Mouse (Mus musculus) limb, embryonic 10.5 days (tissue): ENCODE measurements around the gene Hmga1b. TPM values are rescaled to one million over a fixed set of nuclear protein-coding genes. Genes with fewer than 3 reads are reported as not detected.
"Not testable (repeated sequence)": the region's sequence is repeated elsewhere in the genome, so short reads cannot be mapped to it uniquely, and the experiment has no call there.

ENCODE experiments used
- DNase-seq: peaks from one replicate; pipeline ENCODE4 v3.0.0-alpha.2; 2017; ENCODE audit warnings: low spot score
- H3K27ac ChIP-seq: fragments of 300-500 bp; sonication (generic); 2 replicates; pipeline ENCODE4 v1.5.1; 2016; ENCODE audit warnings: mild to moderate bottlenecking
- H3K27me3 ChIP-seq: fragments of 300-500 bp; sonication (generic); 2 replicates; pipeline ENCODE4 v1.6.1; 2016; ENCODE audit warnings: low read depth, mild to moderate bottlenecking; ENCODE audit not compliant: poor library complexity, severe bottlenecking
- H3K36me3 ChIP-seq: fragments of 300-500 bp; sonication (generic); 2 replicates; pipeline ENCODE4 v1.6.1; 2016; ENCODE audit warnings: mild to moderate bottlenecking, moderate library complexity
- H3K4me1 ChIP-seq: fragments of 300-500 bp; sonication (generic); 2 replicates; pipeline ENCODE4 v1.6.1; 2016
- H3K4me3 ChIP-seq: fragments of 300-500 bp; sonication (generic); 2 replicates; pipeline ENCODE4 v1.5.1; 2016; ENCODE audit warnings: mild to moderate bottlenecking, moderate library complexity
- H3K9me3 ChIP-seq: fragments of 300-500 bp; sonication (generic); replicated peaks from 2 replicates; pipeline ENCODE4 v1.6.1; 2016; ENCODE audit warnings: mild to moderate bottlenecking
- WGBS: fragments of 180-500 bp; shearing (Covaris S2); methylation state at CpG from one replicate; pipeline ENCODE4 v1.1.7; 2016; 5-methylcytosine and 5-hydroxymethylcytosine counted together
- polyA plus RNA-seq: library from polyadenylated mRNA; unstranded; fragments of >200 nt; fragmentation: Nextera tagmentation; extraction: Ambion mirVana; gene quantifications from 2 replicates; pipeline ENCODE4 v1.2.1, GENCODE M21; 2016

The Hmga1b gene
- polyA plus RNA-seq: 9.3 and 20.0 TPM in 2 replicates

DNA sequence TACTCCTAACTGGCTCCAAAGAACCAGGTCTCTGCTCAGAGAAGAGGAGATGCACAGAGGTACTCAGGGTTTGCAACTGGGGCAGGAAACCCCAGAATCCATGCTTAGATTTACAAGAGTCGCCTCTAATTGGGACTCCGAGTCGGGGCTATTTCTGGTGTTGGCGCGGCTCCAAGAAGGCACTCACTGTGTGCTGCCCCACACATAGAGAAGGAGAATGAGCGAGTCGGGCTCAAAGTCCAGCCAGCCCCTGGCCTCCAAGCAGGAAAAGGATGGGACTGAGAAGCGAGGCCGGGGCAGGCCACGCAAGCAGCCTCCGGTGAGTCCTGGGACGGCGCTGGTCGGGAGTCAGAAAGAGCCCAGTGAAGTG is at the start of gene Hmga1b:
Hmga1b (plus strand) TSS at position 123 of the 370 bp plus-strand sequence.
- 20% methylated on average over 14 of the region's 14 CpGs for WGBS
- not testable (repeated sequence) for DNase-seq

DNA sequence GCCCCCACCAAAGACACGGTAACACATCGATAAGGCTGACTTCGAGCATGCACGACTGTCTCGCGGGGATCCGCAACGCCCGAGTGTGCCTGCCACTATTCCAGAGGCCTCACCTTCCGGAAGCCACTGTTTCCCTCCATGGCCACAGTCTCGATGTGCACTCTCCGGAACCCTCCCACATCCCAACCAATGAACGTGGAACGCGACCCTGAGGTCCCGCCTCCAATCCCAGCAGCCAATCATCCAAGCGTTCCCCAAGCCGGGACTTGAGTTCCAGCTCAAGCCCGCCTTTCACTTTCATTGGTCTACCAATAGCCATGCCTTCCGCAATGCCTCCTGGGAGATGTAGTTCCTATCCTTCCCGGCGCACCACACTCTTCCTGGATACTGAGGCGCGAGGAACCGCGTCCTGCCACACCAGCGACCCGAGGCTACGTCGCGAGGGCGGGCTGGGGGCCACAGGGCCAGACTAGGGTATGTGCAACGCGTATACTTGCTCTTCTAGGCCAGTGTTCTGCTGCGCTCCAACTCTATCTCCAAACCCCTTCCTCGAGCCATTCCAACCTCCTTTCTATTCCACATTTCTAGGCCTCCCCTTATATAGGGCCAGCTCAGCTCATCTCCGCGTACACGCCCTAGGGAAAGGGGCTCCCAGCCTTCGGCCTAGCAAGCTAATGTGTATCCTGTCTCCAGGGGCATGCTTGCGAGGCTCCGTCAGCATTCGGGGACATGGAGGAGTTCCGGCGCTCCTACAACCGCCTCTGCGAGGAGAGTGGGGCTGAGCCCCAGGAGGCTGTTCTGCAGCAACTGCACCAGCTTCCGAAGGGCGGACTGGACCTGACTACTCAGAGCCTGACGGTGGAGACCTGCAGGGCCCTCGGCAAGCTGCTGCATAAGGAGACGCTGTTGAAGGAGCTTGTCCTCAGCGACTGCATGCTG is 48.7 kb upstream of the Hmga1b start, which contains the start of the genes Cenpx and Lrrc45:
Cenpx (minus strand) TSS at position 159 of the 939 bp plus-strand sequence.
Lrrc45 (plus strand) TSS at position 346 of the 939 bp plus-strand sequence.
- WGBS: 4% methylated on average over 53 of the region's 53 CpGs
- peak within 1 kb of the TSS; percentile 81 for H3K27ac ChIP-seq
- peaks cover 63% of the 10 kb centered on the region for H3K4me1 ChIP-seq
- no peaks in the 10 kb centered on the region for H3K9me3 ChIP-seq
- H3K36me3 ChIP-seq: peaks cover 67% of the 10 kb centered on the region
- H3K4me3 ChIP-seq: peak within 1 kb of the TSS; percentile 70
- no peaks in the 10 kb centered on the region for H3K27me3 ChIP-seq
- DNase-seq: peak; percentile 92

More for the DNA sequence above, at the start of gene Hmga1b:
- not testable (repeated sequence) for H3K4me1 ChIP-seq, H3K36me3 ChIP-seq, H3K4me3 ChIP-seq, H3K9me3 ChIP-seq
- peak within 1 kb of the TSS; percentile 9; the same call in 1 of the 2 replicates for H3K27ac ChIP-seq
- H3K27me3 ChIP-seq: peaks cover 32% of the 10 kb centered on the region

DNA sequence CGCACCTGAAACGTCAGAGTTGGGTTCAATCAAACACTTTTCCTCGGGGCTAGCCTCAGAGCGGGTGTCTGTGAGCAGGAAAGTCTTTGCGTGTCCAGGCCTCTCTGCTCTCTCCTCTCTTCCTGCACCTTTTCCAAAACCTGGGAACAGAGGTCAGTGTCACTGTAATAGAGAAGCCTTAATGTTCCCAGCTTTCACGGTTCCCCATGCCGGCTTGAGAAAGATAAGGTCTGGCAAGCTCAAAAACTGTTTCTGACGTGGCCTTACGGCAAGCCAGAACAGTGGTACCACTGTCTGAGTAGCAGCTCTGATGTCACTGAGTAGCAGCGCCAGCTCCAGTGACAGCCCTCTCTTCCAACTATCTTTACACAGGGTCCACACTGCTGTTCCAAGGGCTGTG is 48.0 kb upstream of the Hmga1b start:
- Histone ChIP-seq H3K36me3 (peaks cover 67% of the 10 kb centered on the region), H3K9me3 (no peaks in the 10 kb centered on the region), H3K27ac (peak overlapping the region; percentile 81), H3K4me1 (peaks cover 59% of the 10 kb centered on the region), H3K4me3 (peak overlapping the region; percentile 70), H3K27me3 (no peaks in the 10 kb centered on the region)
- WGBS: 64% methylated on average over 10 of the region's 10 CpGs
- DNase-seq: no peak

DNA sequence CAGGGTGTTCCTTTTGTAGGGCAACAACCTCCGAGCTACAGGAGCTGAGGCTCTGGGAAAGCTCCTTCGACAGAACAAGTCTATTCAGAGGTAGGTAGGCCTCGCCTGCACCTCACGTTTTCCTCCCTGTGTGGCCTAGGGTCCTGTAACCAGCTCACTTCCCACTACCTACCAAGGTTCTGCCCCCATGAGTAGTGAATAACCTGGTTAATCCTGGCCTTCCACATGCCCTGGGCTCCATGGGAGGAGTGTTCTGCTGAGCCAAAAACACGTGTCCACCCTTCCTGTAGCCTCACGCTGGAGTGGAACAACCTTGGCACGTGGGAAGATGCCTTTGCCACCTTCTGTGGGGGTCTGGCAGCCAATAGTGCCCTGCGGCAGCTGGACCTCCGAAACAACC is 47.5 kb upstream of the Hmga1b start:
- DNase-seq: no peak
- Histone ChIP-seq H3K4me1 (peaks cover 59% of the 10 kb centered on the region), H3K9me3 (no peaks in the 10 kb centered on the region), H3K27ac (no peak overlapping the region; the same call in 1 of the 2 replicates), H3K27me3 (peaks cover 4% of the 10 kb centered on the region; the same call in 1 of the 2 replicates), H3K4me3 (peak overlapping the region; percentile 70), H3K36me3 (peaks cover 67% of the 10 kb centered on the region)
- WGBS: 90% methylated on average over 9 of the region's 9 CpGs

DNA sequence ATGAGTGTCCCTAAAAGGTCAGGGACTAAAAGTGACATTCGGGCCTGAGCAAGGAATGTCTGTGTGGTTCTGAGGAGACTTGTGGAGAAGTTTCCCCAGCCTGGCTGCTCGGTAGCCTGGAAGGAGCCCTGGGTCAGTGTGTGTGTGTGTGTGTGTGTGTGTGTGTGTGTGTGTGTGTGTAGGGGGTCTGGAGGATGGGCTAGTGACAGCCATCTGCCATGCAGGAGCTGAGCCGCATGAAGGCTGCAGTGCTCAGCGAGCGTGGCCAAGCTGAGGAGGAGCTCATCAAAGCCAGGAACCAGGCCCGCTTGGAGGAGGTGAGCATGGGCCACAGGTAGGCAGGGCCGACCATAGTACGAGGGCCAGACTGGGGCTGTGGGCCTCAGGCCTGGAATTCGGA is 43.4 kb upstream of the Hmga1b start:
- Histone ChIP-seq H3K4me3 (no peak overlapping the region), H3K36me3 (peaks cover 57% of the 10 kb centered on the region), H3K27me3 (peaks cover 36% of the 10 kb centered on the region), H3K9me3 (no peaks in the 10 kb centered on the region), H3K27ac (no peak overlapping the region), H3K4me1 (peaks cover 45% of the 10 kb centered on the region)
- DNase-seq: no peak
- WGBS: 92% methylated on average over 9 of the region's 9 CpGs

DNA sequence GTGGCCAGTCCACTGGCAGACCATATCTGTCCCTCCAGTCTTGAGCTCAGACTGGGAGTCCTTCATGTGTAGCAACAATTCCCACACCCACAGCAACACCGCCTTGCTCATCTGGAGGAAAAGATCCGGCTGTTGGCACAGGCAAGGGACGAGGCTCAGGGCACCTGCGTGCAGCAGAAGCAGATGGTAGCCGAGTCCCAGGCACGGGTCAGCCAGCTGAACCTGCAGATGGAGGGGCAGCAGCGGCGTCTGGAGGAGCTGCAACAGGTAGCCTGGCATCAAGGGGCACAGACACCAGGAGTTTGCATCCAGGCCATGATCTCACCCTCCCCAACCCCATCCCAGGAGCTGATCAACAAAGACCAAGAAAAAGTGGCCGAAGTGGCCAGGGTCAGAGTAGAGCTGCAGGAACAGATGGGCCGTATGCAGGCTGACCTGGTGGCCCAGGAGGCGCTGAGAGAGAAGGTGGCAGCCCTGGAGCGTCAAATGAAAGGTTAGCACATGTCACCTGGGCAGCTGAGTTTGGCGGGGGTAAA is 42.7 kb upstream of the Hmga1b start:
- peaks cover 38% of the 10 kb centered on the region for H3K27me3 ChIP-seq
- H3K4me3 ChIP-seq: peak overlapping the region; percentile 75; the same call in 1 of the 2 replicates
- H3K27ac ChIP-seq: no peak overlapping the region
- H3K9me3 ChIP-seq: no peaks in the 10 kb centered on the region
- peaks cover 54% of the 10 kb centered on the region for H3K36me3 ChIP-seq
- DNase-seq: no peak
- WGBS: 88% methylated on average over 13 of the region's 13 CpGs
- H3K4me1 ChIP-seq: peaks cover 39% of the 10 kb centered on the region

DNA sequence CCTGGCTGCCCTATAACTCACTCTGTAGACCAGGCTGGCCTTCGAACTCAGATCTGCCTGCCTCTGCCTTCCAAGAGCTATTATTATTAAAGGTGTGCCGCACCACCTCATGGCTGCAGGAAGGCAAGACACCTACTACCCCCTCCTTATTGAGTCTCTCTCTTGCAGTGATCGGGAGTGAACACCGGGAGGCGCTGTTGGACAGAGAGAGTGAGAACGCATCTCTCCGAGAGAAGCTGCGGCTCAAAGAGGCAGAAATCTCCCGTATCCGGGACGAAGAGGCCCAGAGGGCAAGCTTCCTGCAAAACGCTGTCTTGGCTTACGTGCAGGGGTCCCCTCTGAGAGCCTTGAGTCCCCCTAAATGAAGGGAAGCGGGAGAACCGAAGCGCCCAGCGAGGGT is 42.1 kb upstream of the Hmga1b start:
- Histone ChIP-seq H3K27ac (0 out of 2 replicates have a peak overlapping the region, but pooled peaks have one; percentile 74), H3K4me1 (peaks cover 33% of the 10 kb centered on the region), H3K4me3 (peak overlapping the region; percentile 75), H3K9me3 (no peaks in the 10 kb centered on the region), H3K27me3 (peaks cover 43% of the 10 kb centered on the region), H3K36me3 (peaks cover 49% of the 10 kb centered on the region)
- WGBS: 11% methylated on average over 17 of the region's 17 CpGs
- DNase-seq: peak; percentile 94

DNA sequence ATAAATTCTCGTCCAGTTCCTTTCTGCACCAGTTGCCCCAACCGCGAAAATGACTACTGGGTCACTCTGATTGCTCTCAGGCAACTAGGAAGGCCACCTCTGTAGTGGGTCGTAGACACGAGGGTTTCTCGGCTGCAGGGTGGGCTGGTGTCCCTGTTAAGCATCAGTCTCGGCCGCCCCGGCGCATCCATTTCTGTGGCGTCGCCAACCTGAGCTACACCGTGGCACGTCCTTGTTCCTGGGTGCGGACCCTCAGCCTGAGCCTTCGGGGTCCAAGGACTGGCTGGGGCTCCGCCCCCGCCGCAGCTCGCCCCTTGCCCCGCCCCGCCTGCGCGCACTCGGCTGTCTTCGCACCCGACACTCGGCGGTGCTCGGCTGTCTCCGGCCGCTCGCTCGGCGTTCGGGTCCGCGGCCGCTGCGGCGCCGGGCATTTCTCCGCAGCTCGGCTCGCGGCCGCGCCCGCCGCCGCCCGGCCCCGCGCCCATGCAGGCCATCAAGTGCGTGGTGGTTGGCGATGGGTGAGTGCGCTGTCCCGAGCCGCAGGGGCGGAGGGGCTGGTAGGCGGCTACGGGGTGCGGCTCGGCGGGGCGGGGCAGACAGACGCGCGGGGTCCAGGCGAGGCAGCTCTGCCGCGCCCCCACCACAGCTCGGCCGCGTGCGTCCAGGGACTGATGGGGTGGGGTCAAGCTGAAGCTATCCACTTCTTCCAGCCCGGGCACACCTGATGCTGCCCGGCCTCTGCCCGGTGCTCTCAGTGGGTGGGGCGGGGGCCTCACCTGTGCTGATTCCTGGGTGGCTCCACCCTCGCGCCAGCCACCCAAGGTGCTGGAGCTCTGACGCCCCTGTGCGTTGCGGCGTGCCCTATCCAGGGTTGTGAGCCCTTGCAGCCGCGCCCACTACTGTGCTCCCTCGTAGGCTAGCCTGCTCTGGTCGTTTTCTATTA is 41.2 kb upstream of the Hmga1b start, which contains the start of gene Rac3:
Rac3 (plus strand) TSS at position 347 of the 943 bp plus-strand sequence.
- peak; percentile 83 for DNase-seq
- Histone ChIP-seq H3K4me3 (peak within 1 kb of the TSS; percentile 75), H3K27ac (peak within 1 kb of the TSS; percentile 74), H3K4me1 (peaks cover 36% of the 10 kb centered on the region), H3K27me3 (peaks cover 53% of the 10 kb centered on the region), H3K36me3 (peaks cover 41% of the 10 kb centered on the region), H3K9me3 (no peaks in the 10 kb centered on the region)
- 1% methylated on average over 86 of the region's 90 CpGs for WGBS

DNA sequence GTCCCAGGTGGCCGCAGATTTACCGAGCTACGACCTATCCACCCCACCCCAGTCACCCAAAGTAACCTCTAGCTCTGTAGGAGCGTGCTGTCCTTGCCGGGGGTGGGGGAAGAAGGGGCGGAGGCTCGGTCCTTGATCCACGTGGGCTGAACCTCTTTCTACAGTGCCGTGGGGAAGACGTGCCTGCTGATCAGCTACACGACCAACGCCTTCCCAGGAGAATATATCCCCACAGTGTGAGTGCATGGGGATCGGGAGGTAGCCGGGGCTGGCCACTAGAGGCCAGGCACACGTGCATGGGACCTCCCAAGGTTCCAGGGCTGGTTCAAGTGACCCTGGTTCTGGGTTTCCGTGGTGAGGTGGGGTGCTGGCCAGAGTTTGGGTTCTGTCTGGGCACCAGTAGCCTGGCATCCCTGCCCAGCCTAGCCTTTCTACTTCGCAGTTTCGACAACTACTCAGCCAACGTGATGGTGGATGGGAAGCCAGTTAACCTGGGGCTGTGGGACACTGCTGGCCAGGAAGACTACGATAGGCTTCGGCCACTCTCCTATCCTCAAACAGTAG is 40.4 kb upstream of the Hmga1b start:
- Histone ChIP-seq H3K4me3 (peak overlapping the region; percentile 75), H3K4me1 (peaks cover 43% of the 10 kb centered on the region), H3K27ac (peak overlapping the region; percentile 74), H3K36me3 (peaks cover 36% of the 10 kb centered on the region), H3K27me3 (peaks cover 55% of the 10 kb centered on the region), H3K9me3 (no peaks in the 10 kb centered on the region)
- WGBS: 20% methylated on average over 21 of the region's 21 CpGs
- no peak for DNase-seq

DNA sequence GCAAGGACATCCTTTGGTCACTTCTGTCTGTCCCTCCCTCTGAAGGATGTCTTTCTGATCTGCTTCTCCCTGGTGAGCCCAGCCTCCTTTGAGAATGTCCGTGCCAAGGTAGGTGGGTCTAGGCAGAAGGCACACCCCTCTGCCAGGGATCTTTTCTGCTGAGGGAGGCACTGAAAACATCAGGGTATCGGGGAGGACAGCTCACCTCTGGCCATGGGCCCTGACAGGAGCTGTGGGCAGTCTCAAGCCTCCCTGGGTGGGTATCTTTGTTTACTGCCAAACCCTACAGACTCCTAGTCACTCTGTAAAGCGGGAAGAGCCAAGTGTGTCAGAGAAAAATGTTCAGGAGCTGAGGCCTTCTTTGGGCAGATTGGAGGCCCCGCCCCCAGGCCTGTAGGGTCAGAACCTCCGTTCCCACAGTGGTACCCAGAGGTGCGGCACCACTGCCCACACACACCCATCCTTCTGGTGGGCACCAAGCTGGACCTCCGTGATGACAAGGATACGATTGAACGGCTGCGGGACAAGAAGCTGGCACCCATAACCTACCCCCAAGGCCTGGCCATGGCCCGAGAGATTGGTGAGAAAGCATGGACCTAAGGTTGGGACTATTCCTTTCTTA is 39.7 kb upstream of the Hmga1b start:
- Histone ChIP-seq H3K27me3 (peaks cover 55% of the 10 kb centered on the region), H3K27ac (no peak overlapping the region), H3K9me3 (no peaks in the 10 kb centered on the region), H3K36me3 (peaks cover 29% of the 10 kb centered on the region), H3K4me3 (0 out of 2 replicates have a peak overlapping the region, but pooled peaks have one; percentile 1), H3K4me1 (peaks cover 46% of the 10 kb centered on the region)
- no peak for DNase-seq
- WGBS: 89% methylated on average over 11 of the region's 11 CpGs

- H3K4me3 ChIP-seq: no peak overlapping the region
- H3K27ac ChIP-seq: no peak overlapping the region
- peaks cover 46% of the 10 kb centered on the region for H3K4me1 ChIP-seq
- 88% methylated on average over 7 of the region's 7 CpGs for WGBS
- DNase-seq: no peak
- no peaks in the 10 kb centered on the region for H3K9me3 ChIP-seq
- peaks cover 58% of the 10 kb centered on the region for H3K27me3 ChIP-seq
- H3K36me3 ChIP-seq: peaks cover 22% of the 10 kb centered on the region
Observed at GRCm38 (mm10) chr11:120723509-120723908, 39.1 kb upstream of the Hmga1b start.
